In the genomic region with DNA sequence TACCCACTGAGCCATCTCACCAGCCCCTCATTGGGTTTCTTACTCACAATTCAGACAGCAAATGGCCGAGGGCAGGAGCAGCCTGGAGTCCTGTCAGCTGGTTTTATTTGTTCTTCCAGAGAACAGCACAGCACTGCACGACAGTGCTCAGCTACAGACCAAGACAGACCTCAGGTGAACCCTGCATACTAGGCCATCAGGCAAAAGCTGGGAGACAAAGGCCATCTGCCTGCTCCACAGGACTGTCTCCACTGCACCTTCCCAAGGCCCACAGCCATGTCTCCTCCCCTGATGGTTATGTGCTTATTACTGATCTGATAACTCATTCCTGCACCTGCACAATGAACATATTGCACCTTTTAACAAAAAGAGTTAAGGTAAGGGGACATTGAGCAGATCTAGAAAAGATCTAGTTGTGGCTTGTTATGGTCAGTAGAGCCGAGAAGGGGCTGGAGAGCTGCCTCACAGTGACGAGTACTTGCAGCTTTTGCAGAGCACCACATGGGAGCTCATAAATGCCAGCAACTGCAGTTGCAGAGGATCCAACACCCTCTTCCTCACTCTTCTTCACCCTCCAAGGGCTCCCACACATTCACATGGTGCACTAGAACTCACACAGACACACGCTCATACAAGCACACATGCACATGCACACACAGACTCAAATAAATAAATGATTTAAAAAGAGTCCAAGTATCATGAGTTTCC, we compare ENCODE assay signal across 24 mouse cellular contexts. TPM values are rescaled to one million over a fixed set of nuclear protein-coding genes. Genes with fewer than 3 reads are reported as not detected.
DNase-seq lines count a peak whose midpoint lies in the region; ATAC-seq and TF ChIP-seq lines count a peak whose summit lies in the region.
"Had no signal": no experiment of that assay in that cellular context is flagged by ENCODE, and none has a peak within 500 bp of the region (broad histone marks: within the 10 kb centered on the region; RNA-seq: fewer than 3 reads in every experiment).

No protein-coding gene starts in this region.

- peaks cover 71% of the 10 kb centered on the region for H3K4me1 ChIP-seq in megakaryocyte, embryonic 14.5 days
- H3K4me1 ChIP-seq in midbrain, postnatal 0 days (ENCODE audit: insufficient read depth, low read length), result no peaks in the 10 kb centered on the region
- H3K4me1 ChIP-seq: limb, embryonic 12.5 days; neural tube, embryonic 12.5 days had no signal

- no peaks in the 10 kb centered on the region for H3K9me3 ChIP-seq in megakaryocyte, embryonic 14.5 days
- H3K9me3 ChIP-seq in midbrain, postnatal 0 days (ENCODE audit: low read length), result no peaks in the 10 kb centered on the region
- H3K9me3 ChIP-seq: G1E; heart, embryonic 13.5 days; limb, embryonic 12.5 days; liver, embryonic 15.5 days; neural tube, embryonic 12.5 days had no signal

- H3K4me2 ChIP-seq in midbrain, postnatal 0 days (ENCODE audit: low read depth, low read length, poor library complexity, severe bottlenecking), result no peak overlapping the region
- H3K4me2 ChIP-seq: limb, embryonic 12.5 days; neural tube, embryonic 12.5 days had no signal

- WGBS in midbrain, postnatal 0 days, result 79% methylated on average over 5 of the region's 5 CpGs

- no peak overlapping the region for H3K27ac ChIP-seq in midbrain, postnatal 0 days (ENCODE audit: low read depth, low read length)
- H3K27ac ChIP-seq: heart, embryonic 13.5 days; limb, embryonic 12.5 days; liver, embryonic 15.5 days; neural tube, embryonic 12.5 days had no signal

- no peak overlapping the region for H3K9ac ChIP-seq in midbrain, postnatal 0 days (replicated peaks; ENCODE audit: low read length, poor library complexity, severe bottlenecking)
- H3K9ac ChIP-seq: forebrain, postnatal 0 days; heart, embryonic 13.5 days; limb, embryonic 12.5 days; liver, embryonic 15.5 days; neural tube, embryonic 12.5 days had no signal

- no peak for ATAC-seq in megakaryocyte, adult 5-6 weeks (ENCODE audit: poor library complexity, severe bottlenecking)
- no peak for ATAC-seq in midbrain, postnatal 0 days (ENCODE audit: low FRiP score)
- ATAC-seq: forebrain, postnatal 0 days; intestine, postnatal 0 days had no signal

- no peaks in the 10 kb centered on the region for H3K36me3 ChIP-seq in megakaryocyte, embryonic 14.5 days (replicated peaks; ENCODE audit: low read length)
- no peaks in the 10 kb centered on the region for H3K36me3 ChIP-seq in midbrain, postnatal 0 days (ENCODE audit: insufficient read depth, low read length)
- H3K36me3 ChIP-seq: G1E; heart, embryonic 13.5 days; limb, embryonic 12.5 days; liver, embryonic 15.5 days; neural tube, embryonic 12.5 days had no signal

- TF ChIP-seq CTCF in midbrain, postnatal 0 days (IDR thresholded peaks at IDR 0.05), result no peak

- H3K4me3 ChIP-seq in megakaryocyte, embryonic 14.5 days (replicated peaks), result peak overlapping the region; percentile 54
- H3K4me3 ChIP-seq in midbrain, postnatal 0 days (ENCODE audit: low read depth, low read length), result no peak overlapping the region
- H3K4me3 ChIP-seq: heart, embryonic 13.5 days; layer of hippocampus, adult 2 months; limb, embryonic 12.5 days; neural tube, embryonic 12.5 days had no signal

- H3K27me3 ChIP-seq in megakaryocyte, embryonic 14.5 days (replicated peaks), result no peaks in the 10 kb centered on the region
- no peaks in the 10 kb centered on the region for H3K27me3 ChIP-seq in midbrain, postnatal 0 days (ENCODE audit: insufficient read depth, low read length)
- H3K27me3 ChIP-seq: heart, embryonic 13.5 days; limb, embryonic 12.5 days; neural tube, embryonic 12.5 days had no signal

- DNase-seq in cerebellum, adult 11 months, result peak; percentile 9
- no peak for DNase-seq in cerebellum, postnatal 4 days (ENCODE audit: low spot score in 2 of 2)
- DNase-seq in cerebellum, postnatal 25 days, result peak; percentile 45 to 65
- DNase-seq in urinary bladder, postnatal 14 days (ENCODE audit: low spot score), result no peak
- no peak for DNase-seq in midbrain, postnatal 0 days (ENCODE audit: low spot score)
- DNase-seq: adrenal gland, adult 8-10 months; forebrain, postnatal 0 days; gastrocnemius, postnatal 25 days; heart, adult 18-20 months; heart, postnatal 14 days; kidney, postnatal 25 days; midbrain, embryonic 14.5 days; right cerebral cortex, postnatal 14 days; spleen, adult 18-20 months; thymus, postnatal 14 days had no signal

RNA-seq across cellular contexts. Expression of gene Tomm7, which starts 49.3 kb away (rescaled TPM):
- polyA plus RNA-seq in megakaryocyte, embryonic 14.5 days (2012; ENCODE audit: insufficient read depth, low replicate concordance), result 1.6 and 14.7 TPM in 2 replicates
- total RNA-seq in megakaryocyte, adult 5-6 weeks (2015), result 64.6 and 69.8 TPM in 2 replicates
- total RNA-seq in megakaryocyte, adult 5-6 weeks (2017), result 165 and 188 TPM in 2 replicates
- 15.6 and 22.8 TPM in 2 replicates for total RNA-seq in midbrain, postnatal 0 days (2014; rRNA removed)
- polyA plus RNA-seq in midbrain, postnatal 0 days (2015; fragmentation: Nextera tagmentation; extraction: Ambion mirVana), result 75.9 and 78.4 TPM in 2 replicates

Comparison
In these comparisons a context has a peak if more than half of its experiments do, and no peak if none do; other contexts are left out.
1. DNase-seq: peak in cerebellum, adult 11 months (single experiment) and cerebellum, postnatal 25 days (2 of 2); none in cerebellum, postnatal 4 days (0 of 2), urinary bladder, postnatal 14 days (single experiment) and midbrain, postnatal 0 days (single experiment).